Mouse (Mus musculus): ENCODE results near the gene Ckmt2.

- no peak for TF ChIP-seq SRF (IDR thresholded peaks at IDR 0.05; ENCODE audit: control insufficient read depth, insufficient read length, low read depth)
- TF ChIP-seq POLR2A (IDR thresholded peaks at IDR 0.05; ENCODE audit: insufficient read length, low read depth): no peak
- no peak for TF ChIP-seq MAX (IDR thresholded peaks at IDR 0.05; ENCODE audit: low read depth)
- TF ChIP-seq E2F4 (IDR thresholded peaks at IDR 0.05; ENCODE audit: insufficient read depth): no peak
Measured at GRCm38 (mm10) chr13:91877996-91878395, 1.3 kb upstream of the Ckmt2 start.
